Mouse (Mus musculus) small intestine, adult 2 months (tissue): ENCODE results near the gene Prrc2b.

Experiments
- CTCF ChIP-seq: fragments of 200-500 bp; IDR thresholded peaks from 2 replicates; pipeline ENCODE4 v1.5.1; 2012; ENCODE audit warnings: low read depth, mild to moderate bottlenecking, control low read depth, inconsistent platforms, low read length, moderate library complexity, mixed read lengths; ENCODE audit not compliant: insufficient replicate concordance, insufficient read length; ENCODE audit errors: extremely low read depth
- POLR2A ChIP-seq: fragments of 200-500 bp; IDR thresholded peaks from 2 replicates; pipeline ENCODE4 v1.6.1; 2012; ENCODE audit warnings: low read depth, mild to moderate bottlenecking, control low read depth, inconsistent platforms, low read length, moderate library complexity

DNA sequence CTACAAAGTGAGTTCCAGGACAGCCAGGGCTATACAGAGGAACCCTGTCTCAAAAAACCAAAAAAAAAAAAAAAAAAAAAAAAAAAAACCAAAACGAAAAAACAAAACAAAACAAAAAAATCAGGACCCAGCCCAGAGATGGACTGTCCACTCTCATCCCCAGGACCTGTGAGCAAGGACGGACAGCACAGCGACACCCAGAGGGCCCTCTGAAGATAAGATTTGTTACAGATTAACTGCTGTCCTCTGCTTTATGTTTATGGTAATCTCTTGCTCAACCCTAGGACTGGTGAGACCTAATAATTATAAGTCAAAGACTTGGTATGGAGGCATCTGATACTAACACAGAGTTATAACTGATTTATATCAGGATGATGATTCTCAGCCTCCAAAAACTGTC is 124.9 kb downstream of the Prrc2b start:
- TF ChIP-seq CTCF, result no peak
- no peak for TF ChIP-seq POLR2A
